ENCODE assay signal across 8 mouse cellular contexts in genomic region chr15:79683707-79684465, GRCm38 (mm10). TPM values are rescaled to one million over a fixed set of nuclear protein-coding genes. Genes with fewer than 3 reads are reported as not detected.
DNase-seq lines count a peak whose midpoint lies in the region; ATAC-seq and TF ChIP-seq lines count a peak whose summit lies in the region.

No protein-coding gene starts in this region.

- no peak for ATAC-seq in kidney, embryonic 14.5 days (ENCODE audit: low FRiP score, low TSS enrichment)
- no peak for ATAC-seq in forebrain, embryonic 15.5 days (replicated peaks)
- ATAC-seq in liver, embryonic 14.5 days (ENCODE audit: insufficient read depth): no peak
- ATAC-seq in activated CD4-positive, CD25-positive, alpha-beta regulatory T cell, adult 4 months: no peak
- ATAC-seq in cerebellum, adult (ENCODE audit: insufficient number of reproducible peaks, low FRiP score, low TSS enrichment): no peak

- DNase-seq in kidney, adult 11 months: no peak
- DNase-seq in R1 (ENCODE audit: low read depth, low spot score): peak; percentile 20
- no peak for DNase-seq in liver, embryonic 14.5 days (ENCODE audit: low read depth in 3 of 3, low spot score in 3 of 3)
- no peak for DNase-seq in thymus, postnatal 14 days

- H3K4me3 ChIP-seq in kidney, embryonic 14.5 days (ENCODE audit: low read length): peak overlapping the region; percentile 87
- H3K4me3 ChIP-seq in forebrain, embryonic 15.5 days: peak overlapping the region; percentile 77
- H3K4me3 ChIP-seq in liver, embryonic 14.5 days (ENCODE audit: insufficient read depth in 1 of 2, low read depth in 2 of 2, low read length in 2 of 2): peak overlapping the region; percentile 89

- WGBS in kidney, embryonic 14.5 days: 71% methylated on average over 19 of the region's 19 CpGs
- 75% methylated on average over 19 of the region's 19 CpGs for WGBS in forebrain, embryonic 15.5 days
- 56% methylated on average over 19 of the region's 19 CpGs for WGBS in liver, embryonic 14.5 days (ENCODE audit: insufficient replicate concordance)

- TF ChIP-seq CTCF in liver, embryonic 14.5 days (IDR thresholded peaks at IDR 0.05; ENCODE audit: low read depth): no peak

- peak overlapping the region; percentile 73 for H3K4me2 ChIP-seq in kidney, embryonic 14.5 days (replicated peaks; ENCODE audit: low read depth, low read length)
- H3K4me2 ChIP-seq in forebrain, embryonic 15.5 days (replicated peaks): peak overlapping the region; percentile 60
- peak overlapping the region; percentile 88 for H3K4me2 ChIP-seq in liver, embryonic 14.5 days (ENCODE audit: low read depth)

- no peaks in the 10 kb centered on the region for H3K36me3 ChIP-seq in kidney, embryonic 14.5 days (ENCODE audit: control insufficient read depth, insufficient read depth, low read length)
- H3K36me3 ChIP-seq in forebrain, embryonic 15.5 days: no peaks in the 10 kb centered on the region
- peaks cover 5% of the 10 kb centered on the region for H3K36me3 ChIP-seq in liver, embryonic 14.5 days (replicated peaks; ENCODE audit: control insufficient read depth, insufficient read depth, low read depth)

- no peak overlapping the region for H3K27ac ChIP-seq in kidney, embryonic 14.5 days (ENCODE audit: low read depth, low read length)
- H3K27ac ChIP-seq in forebrain, embryonic 15.5 days (replicated peaks): no peak overlapping the region
- H3K27ac ChIP-seq in liver, embryonic 14.5 days: peak overlapping the region; percentile 95

- no peaks in the 10 kb centered on the region for H3K27me3 ChIP-seq in kidney, embryonic 14.5 days (ENCODE audit: control insufficient read depth, insufficient read depth, low read length)
- no peaks in the 10 kb centered on the region for H3K27me3 ChIP-seq in forebrain, embryonic 15.5 days
- no peaks in the 10 kb centered on the region for H3K27me3 ChIP-seq in liver, embryonic 14.5 days (ENCODE audit: control insufficient read depth, insufficient read depth, low read length)

- peaks cover 35% of the 10 kb centered on the region for H3K4me1 ChIP-seq in kidney, embryonic 14.5 days (ENCODE audit: control insufficient read depth, insufficient read depth, low read length)
- H3K4me1 ChIP-seq in forebrain, embryonic 15.5 days: peaks cover 52% of the 10 kb centered on the region
- peaks cover 44 to 55% of the 10 kb centered on the region in 2 experiments for H3K4me1 ChIP-seq in liver, embryonic 14.5 days (replicated peaks; ENCODE audit: control insufficient read depth in 2 of 2, insufficient read depth in 2 of 2, low read length in 1 of 2)

- no peaks in the 10 kb centered on the region for H3K9me3 ChIP-seq in kidney, embryonic 14.5 days (ENCODE audit: control insufficient read depth, low read length)
- no peaks in the 10 kb centered on the region for H3K9me3 ChIP-seq in forebrain, embryonic 15.5 days
- H3K9me3 ChIP-seq in liver, embryonic 14.5 days (ENCODE audit: control insufficient read depth, low read length): no peaks in the 10 kb centered on the region

- H3K9ac ChIP-seq in kidney, embryonic 14.5 days (ENCODE audit: low read depth, low read length): peak overlapping the region; percentile 90; the same call in 1 of the 2 replicates
- peak overlapping the region; percentile 23; the same call in 1 of the 2 replicates for H3K9ac ChIP-seq in forebrain, embryonic 15.5 days (replicated peaks)
- H3K9ac ChIP-seq in liver, embryonic 14.5 days (replicated peaks): peak overlapping the region; percentile 97

- no peak for TF ChIP-seq EP300 in liver, embryonic 14.5 days (IDR thresholded peaks at IDR 0.05; ENCODE audit: low read depth)

RNA-seq across cellular contexts. Expression of gene Josd1, which starts 3.8 kb away (rescaled TPM):
- polyA plus RNA-seq in kidney, embryonic 14.5 days (2014; fragmentation: Nextera tagmentation; extraction: Ambion mirVana): 11.9 and 13.0 TPM in 2 replicates
- polyA plus RNA-seq in forebrain, embryonic 15.5 days (2015; fragmentation: Nextera tagmentation; extraction: Ambion mirVana): 23.3 and 26.8 TPM in 2 replicates
- polyA plus RNA-seq in liver, embryonic 14.5 days (2012; rRNA removed): 19.7 and 21.4 TPM in 2 replicates
- polyA plus RNA-seq in liver, embryonic 14.5 days (2014; fragmentation: Nextera tagmentation; extraction: Ambion mirVana): 13.0 and 13.2 TPM in 2 replicates
- polyA plus RNA-seq in activated CD4-positive, CD25-positive, alpha-beta regulatory T cell, adult 4 months (2017; shearing (Covaris generic)): 1 to 10 TPM; 2.9 to 3.6 TPM

RNA-seq across cellular contexts. Expression of gene Gtpbp1, which starts 6.8 kb away (rescaled TPM):
- polyA plus RNA-seq in kidney, embryonic 14.5 days (2014; fragmentation: Nextera tagmentation; extraction: Ambion mirVana): 20.3 and 31.6 TPM in 2 replicates
- polyA plus RNA-seq in forebrain, embryonic 15.5 days (2015; fragmentation: Nextera tagmentation; extraction: Ambion mirVana): 53.9 and 58.0 TPM in 2 replicates
- polyA plus RNA-seq in liver, embryonic 14.5 days (2012; rRNA removed): 23.5 and 23.7 TPM in 2 replicates
- 22.6 and 28.2 TPM in 2 replicates for polyA plus RNA-seq in liver, embryonic 14.5 days (2014; fragmentation: Nextera tagmentation; extraction: Ambion mirVana)
- 10 to 100 TPM; 21.2 to 24.9 TPM for polyA plus RNA-seq in activated CD4-positive, CD25-positive, alpha-beta regulatory T cell, adult 4 months (2017; shearing (Covaris generic))

RNA-seq across cellular contexts. Expression of gene Tomm22, which starts 13.2 kb away (rescaled TPM):
- polyA plus RNA-seq in kidney, embryonic 14.5 days (2014; fragmentation: Nextera tagmentation; extraction: Ambion mirVana): 274 and 346 TPM in 2 replicates
- 264 and 266 TPM in 2 replicates for polyA plus RNA-seq in forebrain, embryonic 15.5 days (2015; fragmentation: Nextera tagmentation; extraction: Ambion mirVana)
- polyA plus RNA-seq in liver, embryonic 14.5 days (2012; rRNA removed): 51.1 and 58.4 TPM in 2 replicates
- 142 and 148 TPM in 2 replicates for polyA plus RNA-seq in liver, embryonic 14.5 days (2014; fragmentation: Nextera tagmentation; extraction: Ambion mirVana)
- 100 to 1,000 TPM; 217 to 224 TPM for polyA plus RNA-seq in activated CD4-positive, CD25-positive, alpha-beta regulatory T cell, adult 4 months (2017; shearing (Covaris generic))

RNA-seq across cellular contexts. Expression of gene Cby1, which starts 24.9 kb away (rescaled TPM):
- polyA plus RNA-seq in kidney, embryonic 14.5 days (2014; fragmentation: Nextera tagmentation; extraction: Ambion mirVana): 52.4 and 56.0 TPM in 2 replicates
- 116 and 124 TPM in 2 replicates for polyA plus RNA-seq in forebrain, embryonic 15.5 days (2015; fragmentation: Nextera tagmentation; extraction: Ambion mirVana)
- polyA plus RNA-seq in liver, embryonic 14.5 days (2012; rRNA removed): 4.0 and 4.6 TPM in 2 replicates
- polyA plus RNA-seq in liver, embryonic 14.5 days (2014; fragmentation: Nextera tagmentation; extraction: Ambion mirVana): 13.4 and 15.7 TPM in 2 replicates
- 10 to 100 TPM; 16.2 to 17.6 TPM for polyA plus RNA-seq in activated CD4-positive, CD25-positive, alpha-beta regulatory T cell, adult 4 months (2017; shearing (Covaris generic))

RNA-seq across cellular contexts. Expression of gene Fam227a, which starts 25.1 kb away (rescaled TPM):
- polyA plus RNA-seq in kidney, embryonic 14.5 days (2014; fragmentation: Nextera tagmentation; extraction: Ambion mirVana): 1.6 and 2.7 TPM in 2 replicates
- 4.7 and 5.2 TPM in 2 replicates for polyA plus RNA-seq in forebrain, embryonic 15.5 days (2015; fragmentation: Nextera tagmentation; extraction: Ambion mirVana)
- polyA plus RNA-seq in liver, embryonic 14.5 days (2012; rRNA removed): 0.26 and 0.35 TPM in 2 replicates
- 0.06 TPM in 1 of 2 replicates, not detected in the other for polyA plus RNA-seq in liver, embryonic 14.5 days (2014; fragmentation: Nextera tagmentation; extraction: Ambion mirVana)
- under 1 TPM in 1 of 2 experiments, not detected in 1; 0.26 TPM for polyA plus RNA-seq in activated CD4-positive, CD25-positive, alpha-beta regulatory T cell, adult 4 months (2017; shearing (Covaris generic))

Comparison
In these comparisons a context has a peak if more than half of its experiments do, and no peak if none do; other contexts are left out.
1. H3K9ac ChIP-seq: peak in every context shown above with its lines; median percentile 97 in liver, embryonic 14.5 days; 90 in kidney, embryonic 14.5 days; 23 in forebrain, embryonic 15.5 days.